Mouse (Mus musculus): ENCODE data around the gene Gm20388. TPM values are rescaled to one million over a fixed set of nuclear protein-coding genes. Genes with fewer than 3 reads are reported as not detected.
A peak's percentile ranks its signal among the peaks of the same experiment; 100 is the strongest.

The Gm20388 gene
- polyA plus RNA-seq, 1 experiment from 2014 or later, result not detected

GRCm38 (mm10) chr8:120232913-120233312 lies 322.3 kb downstream of the Gm20388 start:
- H3K4me2 ChIP-seq (replicated peaks), result peak overlapping the region; percentile 87
- H3K27me3 ChIP-seq, result peaks cover 6% of the 10 kb centered on the region; the same call in 1 of the 2 replicates
- 0 out of 2 replicates have a peak overlapping the region, but pooled peaks have one; percentile 1 for H3K9ac ChIP-seq (replicated peaks)
- no peaks in the 10 kb centered on the region for H3K36me3 ChIP-seq
- no peak overlapping the region for H3K27ac ChIP-seq (replicated peaks)
- no peaks in the 10 kb centered on the region for H3K9me3 ChIP-seq
- no peak for ATAC-seq (replicated peaks)
- peaks cover 62% of the 10 kb centered on the region for H3K4me1 ChIP-seq
- peak overlapping the region; percentile 24 for H3K4me3 ChIP-seq
- 35% methylated on average over 13 of the region's 13 CpGs for WGBS

- peak; percentile 49; the same call in 1 of the 2 replicates for ATAC-seq (replicated peaks)
- H3K27ac ChIP-seq (replicated peaks), result no peak overlapping the region
- WGBS, result 52% methylated on average over 12 of the region's 12 CpGs
These were observed 323.8 kb downstream of the Gm20388 start for GRCm38 (mm10) chr8:120234457-120234856.

GRCm38 (mm10) chr8:120234866-120235265 lies 324.2 kb downstream of the Gm20388 start:
- Histone ChIP-seq H3K36me3 (no peaks in the 10 kb centered on the region), H3K4me1 (peaks cover 51% of the 10 kb centered on the region), H3K9me3 (no peaks in the 10 kb centered on the region), H3K4me3 (no peak overlapping the region), H3K27ac (replicated peaks) (no peak overlapping the region), H3K27me3 (peaks cover under 1% of the 10 kb centered on the region; the same call in 1 of the 2 replicates), H3K9ac (replicated peaks) (no peak overlapping the region), H3K4me2 (replicated peaks) (no peak overlapping the region)
- WGBS, result 62% methylated on average over 8 of the region's 8 CpGs
- no peak for ATAC-seq (replicated peaks)

More at GRCm38 (mm10) chr8:120234457-120234856, 323.8 kb downstream of the Gm20388 start:
- Histone ChIP-seq H3K9me3 (no peaks in the 10 kb centered on the region), H3K4me3 (no peak overlapping the region), H3K36me3 (no peaks in the 10 kb centered on the region), H3K9ac (replicated peaks) (no peak overlapping the region), H3K27me3 (peaks cover 5% of the 10 kb centered on the region; the same call in 1 of the 2 replicates), H3K4me2 (replicated peaks) (no peak overlapping the region), H3K4me1 (peaks cover 55% of the 10 kb centered on the region)

- 95% methylated on average over 4 of the region's 4 CpGs for WGBS
- no peak overlapping the region for H3K27ac ChIP-seq (replicated peaks)
- H3K4me1 ChIP-seq, result no peaks in the 10 kb centered on the region
- H3K27me3 ChIP-seq, result no peaks in the 10 kb centered on the region
- no peak overlapping the region for H3K9ac ChIP-seq (replicated peaks)
- no peaks in the 10 kb centered on the region for H3K9me3 ChIP-seq
- H3K4me3 ChIP-seq, result no peak overlapping the region
- no peak for ATAC-seq (replicated peaks)
- no peak overlapping the region for H3K4me2 ChIP-seq (replicated peaks)
- H3K36me3 ChIP-seq, result no peaks in the 10 kb centered on the region
These were observed 332.6 kb downstream of the Gm20388 start for GRCm38 (mm10) chr8:120243222-120243621.

- no peak for ATAC-seq (replicated peaks)
- H3K27me3 ChIP-seq, result no peaks in the 10 kb centered on the region
- H3K27ac ChIP-seq (replicated peaks), result no peak overlapping the region
- WGBS, result 94% methylated on average over 5 of the region's 5 CpGs
- H3K9ac ChIP-seq (replicated peaks), result no peak overlapping the region
- no peaks in the 10 kb centered on the region for H3K36me3 ChIP-seq
- H3K4me2 ChIP-seq (replicated peaks), result no peak overlapping the region
- no peak overlapping the region for H3K4me3 ChIP-seq
- no peaks in the 10 kb centered on the region for H3K4me1 ChIP-seq
- no peaks in the 10 kb centered on the region for H3K9me3 ChIP-seq
These were observed 333.3 kb downstream of the Gm20388 start for GRCm38 (mm10) chr8:120243916-120244451.

GRCm38 (mm10) chr8:120244553-120244952 lies 333.9 kb downstream of the Gm20388 start:
- Histone ChIP-seq H3K9ac (replicated peaks) (no peak overlapping the region), H3K4me3 (no peak overlapping the region), H3K9me3 (no peaks in the 10 kb centered on the region), H3K4me2 (replicated peaks) (no peak overlapping the region), H3K36me3 (no peaks in the 10 kb centered on the region), H3K27me3 (no peaks in the 10 kb centered on the region), H3K4me1 (no peaks in the 10 kb centered on the region), H3K27ac (replicated peaks) (no peak overlapping the region)
- ATAC-seq (replicated peaks), result no peak
- WGBS, result 91% methylated on average over 10 of the region's 10 CpGs

GRCm38 (mm10) chr8:120247618-120248017 lies 337.0 kb downstream of the Gm20388 start:
- Histone ChIP-seq H3K9ac (replicated peaks) (no peak overlapping the region), H3K27ac (replicated peaks) (no peak overlapping the region), H3K27me3 (no peaks in the 10 kb centered on the region), H3K9me3 (no peaks in the 10 kb centered on the region), H3K4me2 (replicated peaks) (no peak overlapping the region), H3K36me3 (no peaks in the 10 kb centered on the region), H3K4me3 (no peak overlapping the region), H3K4me1 (peaks cover 15% of the 10 kb centered on the region)
- ATAC-seq (replicated peaks), result no peak
- WGBS, result 80% methylated on average over 5 of the region's 5 CpGs

GRCm38 (mm10) chr8:120248031-120248430 lies 337.4 kb downstream of the Gm20388 start:
- no peak overlapping the region for H3K4me3 ChIP-seq
- H3K9ac ChIP-seq (replicated peaks), result no peak overlapping the region
- no peaks in the 10 kb centered on the region for H3K36me3 ChIP-seq
- ATAC-seq (replicated peaks), result peak; percentile 35; the same call in 1 of the 2 replicates
- WGBS, result 78% methylated on average over 7 of the region's 7 CpGs
- H3K9me3 ChIP-seq, result no peaks in the 10 kb centered on the region
- H3K4me2 ChIP-seq (replicated peaks), result no peak overlapping the region
- peaks cover 15% of the 10 kb centered on the region for H3K4me1 ChIP-seq
- no peaks in the 10 kb centered on the region for H3K27me3 ChIP-seq
- H3K27ac ChIP-seq (replicated peaks), result no peak overlapping the region

GRCm38 (mm10) chr8:120248451-120248850 lies 337.8 kb downstream of the Gm20388 start:
- WGBS, result 94% methylated on average over 4 of the region's 4 CpGs

GRCm38 (mm10) chr8:120249800-120250336 lies 339.2 kb downstream of the Gm20388 start:
- 77% methylated on average over 9 of the region's 9 CpGs for WGBS
- ATAC-seq (replicated peaks), result no peak

More at GRCm38 (mm10) chr8:120248451-120248850, 337.8 kb downstream of the Gm20388 start:
- no peak overlapping the region for H3K27ac ChIP-seq (replicated peaks)
- no peaks in the 10 kb centered on the region for H3K36me3 ChIP-seq
- no peak overlapping the region for H3K9ac ChIP-seq (replicated peaks)
- no peaks in the 10 kb centered on the region for H3K27me3 ChIP-seq
- H3K9me3 ChIP-seq, result no peaks in the 10 kb centered on the region
- H3K4me2 ChIP-seq (replicated peaks), result no peak overlapping the region
- H3K4me3 ChIP-seq, result no peak overlapping the region
- H3K4me1 ChIP-seq, result peaks cover 15% of the 10 kb centered on the region
- ATAC-seq (replicated peaks), result no peak

GRCm38 (mm10) chr8:120250750-120251410 lies 340.2 kb downstream of the Gm20388 start:
- Histone ChIP-seq H3K4me1 (peaks cover 15% of the 10 kb centered on the region), H3K4me2 (replicated peaks) (no peak overlapping the region), H3K27me3 (no peaks in the 10 kb centered on the region), H3K4me3 (no peak overlapping the region), H3K27ac (replicated peaks) (0 out of 2 replicates have a peak overlapping the region, but pooled peaks have one; percentile 38), H3K36me3 (no peaks in the 10 kb centered on the region), H3K9ac (replicated peaks) (no peak overlapping the region), H3K9me3 (no peaks in the 10 kb centered on the region)
- WGBS, result 67% methylated on average over 16 of the region's 16 CpGs
- ATAC-seq (replicated peaks), result 0 out of 2 replicates have a peak, but pooled peaks have one; percentile 21

More at GRCm38 (mm10) chr8:120249800-120250336, 339.2 kb downstream of the Gm20388 start:
- Histone ChIP-seq H3K27ac (replicated peaks) (no peak overlapping the region), H3K27me3 (no peaks in the 10 kb centered on the region), H3K4me2 (replicated peaks) (no peak overlapping the region), H3K4me1 (peaks cover 15% of the 10 kb centered on the region), H3K9me3 (no peaks in the 10 kb centered on the region), H3K36me3 (no peaks in the 10 kb centered on the region), H3K4me3 (no peak overlapping the region), H3K9ac (replicated peaks) (no peak overlapping the region)

GRCm38 (mm10) chr8:120251411-120252035 lies 340.9 kb downstream of the Gm20388 start:
- no peak for ATAC-seq (replicated peaks)
- Histone ChIP-seq H3K27me3 (no peaks in the 10 kb centered on the region), H3K27ac (replicated peaks) (0 out of 2 replicates have a peak overlapping the region, but pooled peaks have one; percentile 38), H3K9me3 (no peaks in the 10 kb centered on the region), H3K4me3 (no peak overlapping the region), H3K9ac (replicated peaks) (no peak overlapping the region), H3K4me2 (replicated peaks) (no peak overlapping the region), H3K4me1 (peaks cover 15% of the 10 kb centered on the region), H3K36me3 (no peaks in the 10 kb centered on the region)
- 76% methylated on average over 9 of the region's 9 CpGs for WGBS

Measured in forebrain, embryonic 15.5 days (tissue).